Mouse (Mus musculus) liver, adult 2 months (tissue): ENCODE results near the gene AI837181. TPM values are rescaled to one million over a fixed set of nuclear protein-coding genes. Genes with fewer than 3 reads are reported as not detected.
"Not testable (repeated sequence)": the region's sequence is repeated elsewhere in the genome, so short reads cannot be mapped to it uniquely, and the experiment has no call there.

Source experiments
- DNase-seq: peaks from one replicate; pipeline ENCODE4 v3.0.0-alpha.2; 2011; ENCODE audit warnings: low read depth, low spot score; ENCODE audit errors: extremely low read depth
- H3K27ac ChIP-seq: fragments of 200-500 bp; replicated peaks from 2 replicates; pipeline ENCODE4 v1.5.1; 2012; ENCODE audit warnings: low read depth, mild to moderate bottlenecking, control low read depth, inconsistent platforms, low read length; ENCODE audit not compliant: insufficient read depth
- H3K27me3 ChIP-seq: fragments of 200-500 bp; 2 replicates; pipeline ENCODE4 v1.6.1; 2012; ENCODE audit warnings: mild to moderate bottlenecking, moderate library complexity, low read length, inconsistent platforms; ENCODE audit not compliant: control insufficient read depth, insufficient read depth
- H3K36me3 ChIP-seq: fragments of 200-500 bp; 2 replicates; pipeline ENCODE4 v1.6.1; 2012; ENCODE audit warnings: low read length, inconsistent platforms; ENCODE audit not compliant: control insufficient read depth, insufficient read depth
- H3K4me1 ChIP-seq: fragments of 200-500 bp; 2 replicates; pipeline ENCODE4 v1.6.1; 2011; ENCODE audit warnings: low read length; ENCODE audit not compliant: control insufficient read depth, insufficient read depth
- H3K4me3 ChIP-seq: fragments of 200-500 bp; 2 replicates; pipeline ENCODE4 v1.5.1; 2011; ENCODE audit warnings: low read depth, mild to moderate bottlenecking, control low read depth, low read length, moderate library complexity; ENCODE audit not compliant: insufficient read depth
- H3K79me2 ChIP-seq: fragments of 200-500 bp; 2 replicates; pipeline ENCODE4 v1.6.1; 2012; ENCODE audit warnings: inconsistent platforms, mild to moderate bottlenecking, low read length, moderate library complexity; ENCODE audit not compliant: control insufficient read depth, insufficient read depth
- H3K9ac ChIP-seq: fragments of 200-500 bp; 2 replicates; pipeline ENCODE4 v1.6.1; 2012; ENCODE audit warnings: low read depth, mild to moderate bottlenecking, control low read depth, inconsistent platforms, low read length
- CTCF ChIP-seq: fragments of 200-500 bp; IDR thresholded peaks from 2 replicates; pipeline ENCODE4 v1.5.1; 2011; ENCODE audit warnings: low read depth, low read length, control low read depth
- POLR2A ChIP-seq: fragments of 200-500 bp; IDR thresholded peaks from 2 replicates; pipeline ENCODE4 v1.6.1; 2011; ENCODE audit warnings: low read length, control low read depth; ENCODE audit not compliant: insufficient read depth; ENCODE audit errors: extremely low read depth
- WGBS: fragments of 180-500 bp; shearing (Covaris S2); methylation state at CpG from one replicate; pipeline ENCODE4 v1.1.7; 2018; 5-methylcytosine and 5-hydroxymethylcytosine counted together
- polyA plus RNA-seq: library from polyadenylated mRNA; depleted of rRNA; stranded (reverse); fragments of >200 nt; gene quantifications from 2 replicates; pipeline ENCODE4 v1.2.3, GENCODE M21; 2012
- total RNA-seq: library from RNA; depleted of rRNA; stranded (reverse); fragments of >200 nt; gene quantifications from 2 replicates; pipeline ENCODE4 v1.2.3, GENCODE M21; 2014

AI837181 gene
- total and polyA plus RNA-seq, 2 experiments = 7.8 to 36.6 TPM

GRCm38 (mm10) chr19:5388588-5389242 lies 36.2 kb upstream of the AI837181 start, which contains the start of gene Sart1:
Gene Sart1, minus strand, starts transcription at chr19:5388703.
- WGBS = under 1% methylated on average over 43 of the region's 43 CpGs
- no peaks in the 10 kb centered on the region for H3K36me3 ChIP-seq

GRCm38 (mm10) chr19:5389647-5390046 lies 35.3 kb upstream of the AI837181 start:
- peak; percentile 59 for DNase-seq
- no peaks in the 10 kb centered on the region for H3K27me3 ChIP-seq
- 3% methylated on average over 12 of the region's 12 CpGs for WGBS
- TF ChIP-seq POLR2A (0 out of 2 replicates have a peak, but pooled peaks have one; percentile 11), CTCF (no peak)
- H3K9ac ChIP-seq = peak overlapping the region; percentile 61
- H3K27ac ChIP-seq = peak overlapping the region; percentile 35
- H3K4me3 ChIP-seq = peak overlapping the region; percentile 47
- H3K79me2 ChIP-seq = peaks cover 16% of the 10 kb centered on the region
- H3K4me1 ChIP-seq = peaks cover 10% of the 10 kb centered on the region
- H3K36me3 ChIP-seq = no peaks in the 10 kb centered on the region

More at GRCm38 (mm10) chr19:5388588-5389242, 36.2 kb upstream of the AI837181 start, which contains the start of gene Sart1:
- Histone ChIP-seq H3K9ac (peak within 1 kb of the TSS; percentile 91), H3K79me2 (peaks cover 16% of the 10 kb centered on the region), H3K27ac (peak within 1 kb of the TSS; percentile 64), H3K4me1 (peaks cover 10% of the 10 kb centered on the region), H3K4me3 (peak within 1 kb of the TSS; percentile 86), H3K27me3 (no peaks in the 10 kb centered on the region)
- TF ChIP-seq POLR2A (peak; percentile 72), CTCF (no peak)
- peak; percentile 87 for DNase-seq

- Histone ChIP-seq H3K27ac (no peak overlapping the region), H3K36me3 (no peaks in the 10 kb centered on the region), H3K27me3 (no peaks in the 10 kb centered on the region), H3K4me1 (peaks cover 10% of the 10 kb centered on the region), H3K4me3 (no peak overlapping the region), H3K79me2 (peaks cover 16% of the 10 kb centered on the region), H3K9ac (no peak overlapping the region)
- DNase-seq = no peak
- WGBS = 79% methylated on average over 8 of the region's 8 CpGs
- TF ChIP-seq POLR2A (no peak), CTCF (no peak)
These were observed 34.5 kb upstream of the AI837181 start for GRCm38 (mm10) chr19:5390416-5390815.

DNA sequence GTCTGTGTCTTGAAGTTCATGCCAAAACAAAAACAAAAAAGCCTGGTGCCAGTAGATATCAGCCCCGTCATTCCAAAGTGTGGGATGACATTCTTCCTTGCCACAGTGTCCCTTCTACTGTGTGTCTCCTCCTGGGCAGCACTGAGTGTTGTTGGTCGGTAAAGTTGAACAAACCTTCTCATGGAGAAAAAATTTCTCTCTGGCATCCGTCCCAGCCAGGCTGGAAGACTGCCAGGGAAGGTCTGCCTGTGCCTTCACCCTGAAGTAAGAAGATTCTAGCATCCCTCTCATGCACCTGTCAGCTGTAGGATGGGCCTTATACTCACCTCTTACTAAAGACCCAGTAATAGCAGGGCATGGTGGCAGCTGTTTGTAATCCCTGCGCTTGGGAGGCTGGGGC lies 32.1 kb upstream of the AI837181 start:
- no peak overlapping the region for H3K9ac ChIP-seq
- H3K4me1 ChIP-seq = peaks cover 2% of the 10 kb centered on the region
- WGBS = 28% methylated on average over 4 of the region's 4 CpGs
- no peak overlapping the region for H3K27ac ChIP-seq
- H3K79me2 ChIP-seq = peaks cover 6% of the 10 kb centered on the region
- no peak overlapping the region for H3K4me3 ChIP-seq
- no peak for DNase-seq
- no peaks in the 10 kb centered on the region for H3K27me3 ChIP-seq
- H3K36me3 ChIP-seq = no peaks in the 10 kb centered on the region
- TF ChIP-seq POLR2A (no peak), CTCF (no peak)

DNA sequence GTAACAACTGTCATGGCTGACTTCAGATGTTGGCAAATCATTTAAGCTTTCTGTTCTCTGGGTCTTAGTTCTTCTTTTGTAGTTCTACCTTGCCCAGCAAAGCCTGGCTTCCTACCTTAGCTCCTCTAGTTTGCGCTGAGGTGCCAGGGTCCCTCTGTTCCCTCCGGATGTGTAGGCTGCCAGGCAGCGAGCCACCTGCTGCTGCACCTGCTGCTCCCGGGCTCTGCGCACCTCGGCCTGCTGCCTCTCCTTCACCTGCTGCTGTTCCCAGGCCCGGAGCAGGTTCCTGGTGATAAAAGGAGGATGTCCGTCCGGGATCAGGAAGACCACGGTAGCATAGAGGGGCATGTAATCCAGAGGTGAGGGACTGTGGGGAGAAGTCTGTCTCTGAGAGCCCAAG lies 30.8 kb upstream of the AI837181 start:
- H3K79me2 ChIP-seq = no peaks in the 10 kb centered on the region
- H3K4me1 ChIP-seq = no peaks in the 10 kb centered on the region; the same call in 1 of the 2 replicates
- H3K9ac ChIP-seq = no peak overlapping the region
- no peaks in the 10 kb centered on the region for H3K27me3 ChIP-seq
- no peak for TF ChIP-seq POLR2A
- no peak for TF ChIP-seq CTCF
- no peak overlapping the region for H3K27ac ChIP-seq
- WGBS = 70% methylated on average over 10 of the region's 10 CpGs
- no peak overlapping the region for H3K4me3 ChIP-seq
- DNase-seq = no peak
- no peaks in the 10 kb centered on the region for H3K36me3 ChIP-seq

DNA sequence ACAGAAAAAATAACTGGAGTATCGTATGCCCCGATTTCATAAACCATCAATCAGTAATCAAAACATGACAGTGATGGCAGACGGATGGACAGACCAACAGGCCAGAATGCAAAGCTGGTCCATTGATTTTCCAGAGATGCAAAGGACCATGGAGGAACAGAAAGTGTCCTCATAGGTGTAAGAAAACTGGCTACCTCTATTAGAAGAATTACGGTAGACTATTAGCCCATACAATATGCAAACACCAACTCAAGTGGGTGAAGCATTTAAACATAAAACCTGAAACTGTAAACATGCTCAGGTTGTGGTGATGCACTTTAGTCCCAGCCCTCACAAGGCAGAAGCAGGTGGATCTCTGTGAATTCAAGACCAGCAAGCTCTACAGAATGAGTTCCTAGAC lies 29.6 kb upstream of the AI837181 start:
- Histone ChIP-seq H3K36me3 (no peaks in the 10 kb centered on the region), H3K27me3 (no peaks in the 10 kb centered on the region), H3K27ac (no peak overlapping the region), H3K9ac (no peak overlapping the region), H3K4me1 (no peaks in the 10 kb centered on the region), H3K4me3 (no peak overlapping the region), H3K79me2 (no peaks in the 10 kb centered on the region)
- TF ChIP-seq POLR2A (no peak), CTCF (no peak)
- DNase-seq = no peak
- 66% methylated on average over 4 of the region's 4 CpGs for WGBS

DNA sequence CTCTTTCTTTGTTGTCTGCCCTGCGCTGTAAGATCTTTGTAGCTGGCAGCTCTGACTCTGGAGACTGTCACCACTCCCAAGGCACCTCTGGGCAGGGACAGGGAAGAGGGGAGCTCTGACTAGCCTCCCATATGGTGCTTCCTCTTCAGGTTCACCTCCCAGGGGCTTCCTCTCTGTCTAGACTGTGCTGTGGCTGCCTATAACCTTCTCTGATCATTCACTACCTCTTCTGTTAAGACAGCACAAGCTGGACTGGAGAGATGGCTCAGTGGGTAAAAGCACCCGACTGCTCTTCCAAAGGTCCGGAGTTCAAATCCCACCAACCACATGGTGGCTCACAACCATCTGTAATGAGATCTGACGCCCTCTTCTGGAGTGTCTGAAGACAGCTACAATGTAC lies 23.9 kb upstream of the AI837181 start:
- WGBS = 74% methylated on average over 4 of the region's 4 CpGs
- not testable (repeated sequence) for H3K27ac ChIP-seq, DNase-seq, H3K4me3 ChIP-seq, H3K27me3 ChIP-seq, H3K36me3 ChIP-seq, H3K79me2 ChIP-seq, H3K9ac ChIP-seq, H3K4me1 ChIP-seq
